Comparison of ENCODE assay signal across 8 mouse cellular contexts in genomic region chr1:51477656-51478081, GRCm38 (mm10). TPM values are rescaled to one million over a fixed set of nuclear protein-coding genes. Genes with fewer than 3 reads are reported as not detected.
DNase-seq lines count a peak whose midpoint lies in the region; ATAC-seq and TF ChIP-seq lines count a peak whose summit lies in the region.

No protein-coding gene starts in this region.

- peak overlapping the region; percentile 55 for H3K4me3 ChIP-seq in cortical plate, adult 2 months (ENCODE audit: insufficient read depth, low read length)
- peak overlapping the region; percentile 77 for H3K4me3 ChIP-seq in heart, embryonic 13.5 days
- peak overlapping the region; percentile 62 for H3K4me3 ChIP-seq in kidney, embryonic 16.5 days (ENCODE audit: low read length)
- peak overlapping the region; percentile 70 for H3K4me3 ChIP-seq in lung, postnatal 0 days (ENCODE audit: low read depth, low read length)

- peak overlapping the region; percentile 90 for H3K9ac ChIP-seq in heart, embryonic 13.5 days
- peak overlapping the region; percentile 73 for H3K9ac ChIP-seq in kidney, embryonic 16.5 days (replicated peaks; ENCODE audit: low read length)
- peak overlapping the region; percentile 64 for H3K9ac ChIP-seq in lung, postnatal 0 days (replicated peaks; ENCODE audit: low read depth)

- H3K27ac ChIP-seq in cortical plate, adult 2 months (ENCODE audit: insufficient read depth, low read length) = peak overlapping the region; percentile 30; the same call in 1 of the 2 replicates
- H3K27ac ChIP-seq in heart, embryonic 13.5 days (replicated peaks) = peak overlapping the region; percentile 88
- peak overlapping the region; percentile 74 for H3K27ac ChIP-seq in kidney, embryonic 16.5 days (ENCODE audit: low read length)
- peak overlapping the region; percentile 93 for H3K27ac ChIP-seq in lung, postnatal 0 days (ENCODE audit: low read length)

- DNase-seq in spleen, adult 18-20 months = peak; percentile 51 to 57
- DNase-seq in spleen, adult 12 weeks (ENCODE audit: low spot score) = no peak
- no peak for DNase-seq in lung, postnatal 0 days (ENCODE audit: low spot score)
- DNase-seq in right cerebral cortex, postnatal 25 days = peak; percentile 20
- no peak for DNase-seq in T-cell, adult 2 months (ENCODE audit: low spot score)

- H3K27me3 ChIP-seq in heart, embryonic 13.5 days (replicated peaks) = no peaks in the 10 kb centered on the region
- H3K27me3 ChIP-seq in kidney, embryonic 16.5 days (ENCODE audit: insufficient read depth, low read length) = no peaks in the 10 kb centered on the region
- H3K27me3 ChIP-seq in lung, postnatal 0 days (replicated peaks; ENCODE audit: insufficient read depth, low read length) = no peaks in the 10 kb centered on the region

- no peak for TF ChIP-seq POLR2A in cortical plate, adult 2 months (IDR thresholded peaks at IDR 0.05; ENCODE audit: extremely low read depth, insufficient read depth, low read length)

- ATAC-seq in heart, embryonic 13.5 days (ENCODE audit: extremely low read depth, insufficient number of reproducible peaks, low FRiP score, low TSS enrichment) = no peak
- peak; percentile 50 for ATAC-seq in kidney, embryonic 16.5 days (ENCODE audit: low FRiP score, low TSS enrichment)
- peak; percentile 10 for ATAC-seq in lung, postnatal 0 days

- no peak for TF ChIP-seq CTCF in cortical plate, adult 2 months (IDR thresholded peaks at IDR 0.05; ENCODE audit: extremely low read depth, insufficient read depth, low read length)
- TF ChIP-seq CTCF in lung, postnatal 0 days (IDR thresholded peaks at IDR 0.05) = no peak

- no peak for TF ChIP-seq EP300 in lung, postnatal 0 days (IDR thresholded peaks at IDR 0.05)

- peaks cover 5% of the 10 kb centered on the region; the same call in 1 of the 2 replicates for H3K36me3 ChIP-seq in heart, embryonic 13.5 days
- no peaks in the 10 kb centered on the region for H3K36me3 ChIP-seq in kidney, embryonic 16.5 days (ENCODE audit: insufficient read depth, low read length)
- H3K36me3 ChIP-seq in lung, postnatal 0 days (ENCODE audit: insufficient read depth, low read length) = no peaks in the 10 kb centered on the region

- WGBS in heart, embryonic 13.5 days = under 1% methylated on average over 25 of the region's 25 CpGs
- under 1% methylated on average over 25 of the region's 25 CpGs for WGBS in kidney, embryonic 16.5 days
- under 1% methylated on average over 25 of the region's 25 CpGs for WGBS in lung, postnatal 0 days

- H3K4me2 ChIP-seq in heart, embryonic 13.5 days = peak overlapping the region; percentile 99
- H3K4me2 ChIP-seq in kidney, embryonic 16.5 days (replicated peaks; ENCODE audit: low read depth, low read length) = peak overlapping the region; percentile 95
- peak overlapping the region; percentile 90 for H3K4me2 ChIP-seq in lung, postnatal 0 days (replicated peaks; ENCODE audit: low read depth, low read length)

- H3K4me1 ChIP-seq in cortical plate, adult 2 months (ENCODE audit: control insufficient read depth, insufficient read depth, low read length) = no peaks in the 10 kb centered on the region; the same call in 1 of the 2 replicates
- peaks cover 8% of the 10 kb centered on the region for H3K4me1 ChIP-seq in heart, embryonic 13.5 days
- peaks cover 8% of the 10 kb centered on the region; the same call in 1 of the 2 replicates for H3K4me1 ChIP-seq in kidney, embryonic 16.5 days (ENCODE audit: insufficient read depth, low read length)
- H3K4me1 ChIP-seq in lung, postnatal 0 days (ENCODE audit: insufficient read depth, low read depth, low read length) = no peaks in the 10 kb centered on the region; the same call in 1 of the 2 replicates

- H3K9me3 ChIP-seq in heart, embryonic 13.5 days = no peaks in the 10 kb centered on the region
- H3K9me3 ChIP-seq in kidney, embryonic 16.5 days (ENCODE audit: low read length) = no peaks in the 10 kb centered on the region
- H3K9me3 ChIP-seq in lung, postnatal 0 days (ENCODE audit: low read length) = no peaks in the 10 kb centered on the region

RNA-seq across cellular contexts. Expression of gene Nabp1, which starts 0.6 kb away (rescaled TPM):
- polyA plus RNA-seq in cortical plate, adult 2 months (2012; rRNA removed) = 9.8 and 10.6 TPM in 2 replicates
- 12.7 and 14.9 TPM in 2 replicates for polyA plus RNA-seq in heart, embryonic 13.5 days (2015; fragmentation: Nextera tagmentation; extraction: Ambion mirVana)
- polyA plus RNA-seq in kidney, embryonic 16.5 days (2015; fragmentation: Nextera tagmentation; extraction: Ambion mirVana) = 26.0 and 29.3 TPM in 2 replicates
- 20.0 and 25.0 TPM in 2 replicates for polyA plus RNA-seq in lung, postnatal 0 days (2015; fragmentation: Nextera tagmentation; extraction: Ambion mirVana)

Comparison
In these comparisons a context has a peak if more than half of its experiments do, and no peak if none do; other contexts are left out.
1. DNase-seq: peak in spleen, adult 18-20 months (2 of 2) and right cerebral cortex, postnatal 25 days (single experiment); none in spleen, adult 12 weeks (single experiment), lung, postnatal 0 days (single experiment) and T-cell, adult 2 months (single experiment).
2. H3K27ac ChIP-seq: peak in every context shown above with its lines; median percentile 93 in lung, postnatal 0 days; 88 in heart, embryonic 13.5 days; 74 in kidney, embryonic 16.5 days; 30 in cortical plate, adult 2 months.
3. Peak in every context shown above with its lines, with median percentiles within 50 percentile points of each other: H3K4me3 ChIP-seq, H3K4me2 ChIP-seq and H3K9ac ChIP-seq.